Mouse (Mus musculus) embryonic facial prominence, embryonic 12.5 days (tissue): ENCODE data around the gene Dhcr7. TPM values are rescaled to one million over a fixed set of nuclear protein-coding genes. Genes with fewer than 3 reads are reported as not detected.

Source experiments
- microRNA-seq: library from miRNA; unstranded; fragments of <30 nt; microRNA quantifications from one replicate; pipeline ENCODE4, GENCODE M21; 2017
- polyA plus RNA-seq: library from polyadenylated mRNA; unstranded; fragments of >200 nt; fragmentation: Nextera tagmentation; extraction: Ambion mirVana; gene quantifications from 2 replicates; pipeline ENCODE4 v1.2.1, GENCODE M21; 2016

Dhcr7 gene
- polyA plus RNA-seq, 1 experiment from 2014 or later: 45.0 TPM

Small RNA genes within 50 kb of the gene (microRNA-seq; reads per million reads assigned to microRNA genes)
- gene Gm22064: not detected

Other genes with a start within 250 kb of the Dhcr7 start
- 57.1 and 57.3 TPM in 2 replicates for gene Cars, start 223.1 kb upstream of the Dhcr7 start, polyA plus RNA-seq
- 0.35 and 0.45 TPM in 2 replicates for gene Tnfrsf26, start 194.4 kb upstream of the Dhcr7 start, polyA plus RNA-seq
- gene Tnfrsf22, start 173.5 kb upstream of the Dhcr7 start, polyA plus RNA-seq: 11.5 and 13.6 TPM in 2 replicates
- 0.47 and 1.1 TPM in 2 replicates for gene Tnfrsf23, start 137.3 kb upstream of the Dhcr7 start, polyA plus RNA-seq
- 31.6 and 35.6 TPM in 2 replicates for gene Osbpl5, start 66.2 kb upstream of the Dhcr7 start, polyA plus RNA-seq
- gene Mrgprg, start 56.2 kb upstream of the Dhcr7 start, polyA plus RNA-seq: not detected in 2 replicates
- gene Mrgpre, start 38.6 kb upstream of the Dhcr7 start, polyA plus RNA-seq: 1.1 and 1.5 TPM in 2 replicates
- 7.7 and 9.2 TPM in 2 replicates for gene Nadsyn1, start 296 bp upstream of the Dhcr7 start, polyA plus RNA-seq
- gene Gm498, start 43.7 kb downstream of the Dhcr7 start, polyA plus RNA-seq: not detected in 2 replicates
- 1.00 and 1.0 TPM in 2 replicates for gene Shank2, start 178.8 kb downstream of the Dhcr7 start, polyA plus RNA-seq